Mouse (Mus musculus): Measurements from ENCODE around the gene Slc39a3.

DNA sequence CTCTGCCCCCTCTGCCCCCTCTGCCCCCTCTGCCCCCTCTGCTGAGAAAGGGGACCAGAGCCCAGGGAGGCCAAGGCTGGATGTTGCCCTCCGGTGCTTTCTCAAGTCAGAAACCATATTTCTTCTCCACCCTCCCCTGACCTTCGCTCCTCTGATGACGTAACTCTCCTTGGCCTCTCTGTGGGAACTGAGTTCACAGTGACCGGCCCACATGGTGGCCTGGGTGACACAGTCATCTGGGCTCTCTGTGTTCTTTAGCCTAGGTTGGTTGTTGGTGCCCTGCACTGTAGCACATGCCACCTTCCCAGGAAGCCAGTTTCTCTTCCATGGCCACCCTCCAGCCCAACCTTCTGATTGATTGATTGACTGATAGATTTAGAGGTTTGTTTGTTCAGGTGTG lies 54.8 kb downstream of the Slc39a3 start:
- no peak for TF ChIP-seq POLR2A (IDR thresholded peaks at IDR 0.05; ENCODE audit: insufficient read depth, low read depth, low read length)
- TF ChIP-seq CTCF (IDR thresholded peaks at IDR 0.05; ENCODE audit: insufficient read depth, low read depth, low read length): no peak

All from olfactory bulb, adult 2 months (tissue).